12 mouse cellular contexts compared by ENCODE assay signal in the genomic region with DNA sequence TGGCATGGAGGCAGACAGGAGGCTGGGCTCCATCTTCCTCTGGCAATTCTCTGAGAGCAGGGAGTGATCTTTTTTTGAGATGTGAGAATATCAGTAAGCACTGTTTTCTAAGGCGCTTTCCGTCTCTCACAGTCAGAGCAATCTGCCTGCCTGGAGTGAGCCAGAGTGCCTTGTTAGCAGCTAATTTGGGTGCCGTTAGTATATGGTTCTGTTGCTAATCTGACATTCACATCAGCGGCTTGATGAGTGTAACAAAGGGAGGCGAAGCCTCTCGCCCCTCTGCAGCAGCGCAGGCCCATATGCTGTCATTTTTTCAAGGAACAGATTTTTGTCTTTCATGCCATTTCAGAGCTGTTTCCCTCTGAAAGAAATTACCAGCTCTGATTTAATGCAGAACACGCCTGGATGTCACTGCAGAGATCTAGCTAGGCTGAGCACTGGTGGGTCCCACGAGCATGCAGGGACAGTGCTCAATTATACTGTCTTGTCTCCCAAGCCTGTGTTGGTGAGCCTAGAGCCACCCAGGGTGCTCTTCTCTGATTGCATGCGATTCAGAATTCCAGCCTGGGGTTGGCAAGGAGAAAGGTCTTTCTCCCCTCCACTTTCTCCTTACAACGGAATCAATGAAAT.
DNase-seq lines count a peak whose midpoint lies in the region; ATAC-seq and TF ChIP-seq lines count a peak whose summit lies in the region.
"Had no signal": no experiment of that assay in that cellular context is flagged by ENCODE, and none has a peak within 500 bp of the region (broad histone marks: within the 10 kb centered on the region; RNA-seq: fewer than 3 reads in every experiment).

No protein-coding gene starts in this region.

- H3K9me3 ChIP-seq in neural tube, embryonic 14.5 days (ENCODE audit: control insufficient read depth, low read length): no peaks in the 10 kb centered on the region
- H3K9me3 ChIP-seq: heart, embryonic 13.5 days had no signal

- no peak overlapping the region; the same call in 1 of the 2 replicates for H3K9ac ChIP-seq in neural tube, embryonic 14.5 days (replicated peaks; ENCODE audit: low read depth, low read length)
- H3K9ac ChIP-seq: heart, embryonic 13.5 days had no signal

- H3K36me3 ChIP-seq in neural tube, embryonic 14.5 days (ENCODE audit: control insufficient read depth, insufficient read depth, low read length): no peaks in the 10 kb centered on the region
- no peaks in the 10 kb centered on the region for H3K36me3 ChIP-seq in kidney, adult 2 months (ENCODE audit: control insufficient read depth, insufficient read depth, low read length)
- H3K36me3 ChIP-seq: heart, embryonic 13.5 days had no signal

- ATAC-seq in frontal cortex, adult (ENCODE audit: low TSS enrichment): peak; percentile 81
- no peak for ATAC-seq in neural tube, embryonic 14.5 days (ENCODE audit: low read depth)
- ATAC-seq in erythroid progenitor cell, adult 5-6 weeks (replicated peaks; ENCODE audit: low FRiP score, poor library complexity, severe bottlenecking): no peak

- 42% methylated on average over 11 of the region's 11 CpGs for WGBS in neural tube, embryonic 14.5 days
- 85% methylated on average over 11 of the region's 11 CpGs for WGBS in kidney, adult 2 months

- TF ChIP-seq CTCF in kidney, adult 2 months (conservative IDR thresholded peaks at IDR 0.05; ENCODE audit: insufficient read depth, insufficient read length, low read depth, low read length): no peak

- no peak overlapping the region for H3K4me2 ChIP-seq in neural tube, embryonic 14.5 days (ENCODE audit: low read depth, low read length)
- H3K4me2 ChIP-seq: heart, embryonic 13.5 days had no signal

- DNase-seq in cerebellum, adult 9-11 months: peak; percentile 18
- DNase-seq in cerebellum, adult 11-12 months: no peak
- DNase-seq in layer of hippocampus, postnatal 14 days (ENCODE audit: low spot score in 2 of 2): peak; percentile 50 to 82
- DNase-seq in kidney, adult 2 months: no peak
- no peak for DNase-seq in adrenal gland, adult (ENCODE audit: inconsistent age in 2 of 2, low spot score in 1 of 2)
- DNase-seq: lung, adult 2 months had no signal

- no peak for TF ChIP-seq POLR2A in kidney, adult 2 months (IDR thresholded peaks at IDR 0.05; ENCODE audit: low read depth, low read length)

- peak overlapping the region; percentile 46; the same call in 1 of the 2 replicates for H3K27ac ChIP-seq in neural tube, embryonic 14.5 days (ENCODE audit: low read depth, low read length)
- H3K27ac ChIP-seq in kidney, adult 2 months (ENCODE audit: insufficient read depth, low read depth, low read length): no peak overlapping the region
- H3K27ac ChIP-seq: heart, embryonic 13.5 days; kidney, postnatal 0 days had no signal

- no peaks in the 10 kb centered on the region for H3K27me3 ChIP-seq in neural tube, embryonic 14.5 days (ENCODE audit: control insufficient read depth, insufficient read depth, low read length)
- H3K27me3 ChIP-seq in kidney, adult 2 months (replicated peaks; ENCODE audit: control insufficient read depth, insufficient read depth, low read length): no peaks in the 10 kb centered on the region
- H3K27me3 ChIP-seq: heart, embryonic 13.5 days had no signal

- no peak overlapping the region for H3K4me3 ChIP-seq in neural tube, embryonic 14.5 days (ENCODE audit: low read depth, low read length)
- H3K4me3 ChIP-seq in kidney, adult 2 months (ENCODE audit: insufficient read depth, low read depth, low read length): no peak overlapping the region
- H3K4me3 ChIP-seq: erythroblast, embryonic 14.5 days; heart, embryonic 13.5 days had no signal

- peaks cover 12% of the 10 kb centered on the region; the same call in 1 of the 2 replicates for H3K4me1 ChIP-seq in neural tube, embryonic 14.5 days (ENCODE audit: control insufficient read depth, insufficient read depth, low read length)
- no peaks in the 10 kb centered on the region for H3K4me1 ChIP-seq in kidney, adult 2 months (ENCODE audit: control insufficient read depth, insufficient read depth, low read length)

Comparison
In these comparisons a context has a peak if more than half of its experiments do, and no peak if none do; other contexts are left out.
1. DNase-seq: peak in cerebellum, adult 9-11 months (single experiment) and layer of hippocampus, postnatal 14 days (2 of 2); none in cerebellum, adult 11-12 months (single experiment), kidney, adult 2 months (single experiment) and adrenal gland, adult (0 of 2).